Mouse (Mus musculus) CH12.LX (cell line): ENCODE data around the gene Dcdc2b. TPM values are rescaled to one million over a fixed set of nuclear protein-coding genes. Genes with fewer than 3 reads are reported as not detected.

Experiments used
- DNase-seq: peaks from one replicate; pipeline ENCODE4 v3.0.0-alpha.2; 2013; ENCODE audit errors: extremely low read depth
- H3K27ac ChIP-seq: 2 replicates; pipeline ENCODE4 v1.5.1; 2012; ENCODE audit warnings: low read depth, mild to moderate bottlenecking, control low read depth, moderate library complexity; ENCODE audit not compliant: insufficient read depth
- H3K27me3 ChIP-seq: replicated peaks from 2 replicates; pipeline ENCODE3; 2012; ENCODE audit warnings: inconsistent platforms
- H3K36me3 ChIP-seq, 2 experiments: replicated peaks in 1 of 2; 2 replicates each; pipeline versions ENCODE3 to v1.6.1; 2012; ENCODE audit warnings: inconsistent platforms in 1 of 2, low read length in 1 of 2, mild to moderate bottlenecking in 1 of 2, mixed read lengths in 1 of 2, moderate library complexity in 1 of 2; ENCODE audit not compliant: control insufficient read depth in 1 of 2, insufficient read depth in 1 of 2
- H3K4me1 ChIP-seq, 2 experiments: 2 replicates each; pipeline ENCODE4 v1.6.1; 2012; ENCODE audit warnings: inconsistent platforms in 1 of 2, moderate library complexity in 1 of 2; ENCODE audit not compliant: insufficient read depth in 2 of 2, control insufficient read depth in 1 of 2
- H3K4me2 ChIP-seq: 2 replicates; pipeline ENCODE4 v1.6.1; 2012; ENCODE audit warnings: low read depth, mild to moderate bottlenecking, control low read depth; ENCODE audit not compliant: poor library complexity, insufficient read depth, severe bottlenecking
- H3K4me3 ChIP-seq, 3 experiments: fragments of 150-350 bp in 1 of 3; sonication (generic) in 1 of 3; replicated peaks in 1 of 3; 2 replicates each; pipeline versions ENCODE3 to v1.5.1; 2011 to 2012; ENCODE audit warnings: low read depth in 2 of 3, low read length in 2 of 3, mild to moderate bottlenecking in 2 of 3, moderate library complexity in 2 of 3, control low read depth in 1 of 3, improper control_type of control experiment in 1 of 3, inconsistent platforms in 1 of 3, mixed read lengths in 1 of 3; ENCODE audit not compliant: poor library complexity in 1 of 3
- H3K79me2 ChIP-seq: replicated peaks from 2 replicates; pipeline ENCODE4 v1.6.1; 2012; ENCODE audit warnings: mild to moderate bottlenecking, moderate library complexity; ENCODE audit not compliant: control insufficient read depth, poor library complexity, insufficient read depth, severe bottlenecking; ENCODE audit errors: extremely low read depth
- H3K9ac ChIP-seq: 2 replicates; pipeline ENCODE4 v1.6.1; 2012; ENCODE audit warnings: low read depth, mild to moderate bottlenecking, control low read depth, moderate library complexity; ENCODE audit not compliant: insufficient read depth
- H3K9me3 ChIP-seq: replicated peaks from 2 replicates; pipeline ENCODE3; 2012; ENCODE audit warnings: low read length, inconsistent platforms, mixed read lengths
- BHLHE40 ChIP-seq: IDR thresholded peaks from 2 replicates; pipeline ENCODE4 v1.6.1; 2011; ENCODE audit warnings: mild to moderate bottlenecking, low read depth, low read length, improper control_type of control experiment
- CHD1 ChIP-seq: IDR thresholded peaks from 2 replicates; pipeline ENCODE4 v1.6.1; 2012; ENCODE audit warnings: low read depth, low read length, improper control_type of control experiment, inconsistent platforms
- CHD2 ChIP-seq: IDR thresholded peaks from 2 replicates; pipeline ENCODE4 v1.6.1; 2011; ENCODE audit warnings: low read length, improper control_type of control experiment
- ELF1 ChIP-seq: IDR thresholded peaks from 2 replicates; pipeline ENCODE4 v1.6.1; 2014; ENCODE audit warnings: low read depth, mild to moderate bottlenecking, inconsistent platforms, low read length, improper control_type of control experiment
- EP300 ChIP-seq: IDR thresholded peaks from 2 replicates; pipeline ENCODE4 v1.6.1; 2011; ENCODE audit warnings: low read length, improper control_type of control experiment
- ETS1 ChIP-seq: conservative IDR thresholded peaks from 2 replicates; pipeline ENCODE4 v1.6.1; 2012; ENCODE audit warnings: low read depth, mild to moderate bottlenecking, inconsistent platforms, low read length, improper control_type of control experiment, moderate library complexity
- JUN ChIP-seq: IDR thresholded peaks from 2 replicates; pipeline ENCODE4 v1.6.1; 2011; ENCODE audit warnings: low read depth, mild to moderate bottlenecking, low read length, improper control_type of control experiment, moderate library complexity; ENCODE audit not compliant: insufficient read depth
- JUND ChIP-seq: conservative IDR thresholded peaks from 2 replicates; pipeline ENCODE4 v1.6.1; 2011; ENCODE audit warnings: low read depth, low read length, improper control_type of control experiment
- KAT2A ChIP-seq: IDR thresholded peaks from 2 replicates; pipeline ENCODE4 v1.6.1; 2012; ENCODE audit warnings: low read length, improper control_type of control experiment, inconsistent platforms; ENCODE audit not compliant: insufficient replicate concordance
- MAZ ChIP-seq: IDR thresholded peaks from 2 replicates; pipeline ENCODE4 v1.6.1; 2012; ENCODE audit warnings: low read depth, mild to moderate bottlenecking, inconsistent platforms, low read length, improper control_type of control experiment, moderate library complexity
- MEF2A ChIP-seq: IDR thresholded peaks from 2 replicates; pipeline ENCODE4 v1.6.1; 2014; ENCODE audit warnings: low read depth, mild to moderate bottlenecking, inconsistent platforms, low read length, improper control_type of control experiment, borderline replicate concordance
- MXI1 ChIP-seq: IDR thresholded peaks from 2 replicates; pipeline ENCODE4 v1.6.1; 2011; ENCODE audit warnings: mild to moderate bottlenecking, low read depth, low read length, improper control_type of control experiment
- NRF1 ChIP-seq: IDR thresholded peaks from 2 replicates; pipeline ENCODE4 v1.6.1; 2014; ENCODE audit warnings: low read depth, mild to moderate bottlenecking, inconsistent platforms, low read length, improper control_type of control experiment, moderate library complexity
- POLR2A ChIP-seq: IDR thresholded peaks from 2 replicates; pipeline ENCODE4 v1.6.1; 2011; ENCODE audit warnings: low read depth, mild to moderate bottlenecking, improper control_type of control experiment, low read length
- POLR2AphosphoS2 ChIP-seq: IDR thresholded peaks from 2 replicates; pipeline ENCODE4 v1.6.1; 2011; ENCODE audit warnings: low read depth, low read length, improper control_type of control experiment
- RCOR1 ChIP-seq: conservative IDR thresholded peaks from 2 replicates; pipeline ENCODE4 v1.6.1; 2012; ENCODE audit warnings: low read depth, mild to moderate bottlenecking, inconsistent platforms, low read length, improper control_type of control experiment
- SIN3A ChIP-seq: IDR thresholded peaks from 2 replicates; pipeline ENCODE4 v1.6.1; 2012; ENCODE audit warnings: low read length, improper control_type of control experiment, inconsistent platforms
- SMC3 ChIP-seq: IDR thresholded peaks from 2 replicates; pipeline ENCODE4 v1.6.1; 2011; ENCODE audit warnings: low read depth, low read length, improper control_type of control experiment
- TBP ChIP-seq: conservative IDR thresholded peaks from 2 replicates; pipeline ENCODE4 v1.6.1; 2011; ENCODE audit warnings: low read depth, low read length, improper control_type of control experiment
- ZC3H11A ChIP-seq: IDR thresholded peaks from 2 replicates; pipeline ENCODE4 v1.6.1; 2012; ENCODE audit warnings: low read depth, mild to moderate bottlenecking, inconsistent platforms, low read length, improper control_type of control experiment
- ZKSCAN1 ChIP-seq: IDR thresholded peaks from 2 replicates; pipeline ENCODE4 v1.6.1; 2012; ENCODE audit warnings: low read depth, inconsistent platforms, low read length, improper control_type of control experiment, borderline replicate concordance
- dilution Hi-C: fragments of 300-500 bp; cut with MboI; formaldehyde crosslinking; loops from 2 replicates; pipeline ENCODE4 v1.14.3; 2020; ENCODE audit warnings: low sequenced_read_pairs; ENCODE audit not compliant: extremely low pct_unique_long_range_greater_than_20kb, extremely low pct_ligation_motif_present
- in situ Hi-C: fragments of 300-500 bp; cut with MboI; formaldehyde crosslinking; loops from 3 replicates; pipeline ENCODE4 v1.14.3; 2019; ENCODE audit warnings: low sequenced_read_pairs, low pct_ligation_motif_present, low pct_unique_long_range_greater_than_20kb, mixed read lengths
- polyA plus RNA-seq: library from polyadenylated mRNA; unstranded; fragments of >175 nt; gene quantifications from 2 replicates; pipeline ENCODE4 v1.2.1, GENCODE M21; 2012; ENCODE audit warnings: low read depth; ENCODE audit not compliant: insufficient read length
- total RNA-seq, 2 experiments: library from RNA; depleted of rRNA; stranded (reverse); fragments of 300-350 nt in 1 of 2; fragments of >200 nt in 1 of 2; gene quantifications; 2 replicates each; pipeline ENCODE4 v1.2.3; 2012 to 2014

The Dcdc2b gene
- total and polyA plus RNA-seq, 3 experiments: 0.66 to 1.6 TPM; not detected in 1

DNA sequence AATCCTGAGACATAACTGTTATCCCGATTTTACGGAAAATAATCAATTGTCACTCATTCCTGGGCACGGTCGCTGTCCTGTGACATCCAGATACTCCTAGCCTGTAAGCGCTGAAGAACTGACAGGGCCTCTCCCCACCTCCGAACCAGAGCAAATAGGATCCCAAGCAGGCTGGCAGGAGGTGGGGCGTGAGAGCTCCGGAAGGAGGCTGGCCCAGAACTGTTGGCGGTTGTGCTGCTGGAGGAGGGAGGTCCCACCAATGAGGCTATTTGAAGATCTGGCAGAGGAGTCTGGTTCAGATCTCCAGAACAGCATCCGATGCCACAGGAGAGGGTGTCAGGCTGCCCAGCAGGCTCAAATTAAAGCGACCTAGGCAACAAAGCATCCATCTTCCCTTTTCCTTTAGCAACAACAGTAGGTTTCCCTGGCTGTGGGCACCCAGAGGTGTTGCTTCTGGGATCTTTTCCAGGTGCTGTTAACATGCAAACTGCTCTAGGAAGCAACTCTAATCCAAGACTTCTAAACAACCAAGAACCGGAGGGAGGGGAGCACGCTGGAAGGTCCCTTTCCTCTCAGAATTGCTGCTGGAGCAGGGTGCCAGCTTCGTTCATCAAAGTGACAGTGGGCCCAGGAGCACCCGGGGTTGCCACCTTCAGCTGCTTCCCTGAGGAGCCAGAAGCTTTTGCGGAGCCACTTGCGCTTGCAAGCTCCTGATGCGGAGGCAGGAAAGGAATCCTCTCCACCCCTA, 10.4 kb upstream of the Dcdc2b start:
- H3K79me2 ChIP-seq: no peaks in the 10 kb centered on the region
- H3K4me2 ChIP-seq: peak overlapping the region; percentile 35; the same call in 1 of the 2 replicates
- H3K27me3 ChIP-seq: no peaks in the 10 kb centered on the region
- peak; percentile 93 for DNase-seq
- H3K4me3 ChIP-seq: peak overlapping the region; percentile 31 to 77 (median 54)
- dilution Hi-C loops (no loop called here), in situ Hi-C loops (loop anchor here (25.0 kb wide), 1 partner anchor 262 kb away; no protein-coding TSS in a partner anchor)
- TF ChIP-seq CHD2: no peak
- peak; percentile 39; the same call in 1 of the 2 replicates for TF ChIP-seq POLR2AphosphoS2
- TF ChIP-seq ETS1: 0 out of 2 replicates have a peak, but pooled peaks have one; percentile 6
- peak; percentile 28 for TF ChIP-seq POLR2A
- peak; percentile 62 for TF ChIP-seq ELF1
- 0 out of 2 replicates have a peak, but pooled peaks have one; percentile 1 for TF ChIP-seq SIN3A
- no peak for TF ChIP-seq NRF1
- H3K9ac ChIP-seq: 0 out of 2 replicates have a peak overlapping the region, but pooled peaks have one; percentile 46
- no peaks in the 10 kb centered on the region for H3K9me3 ChIP-seq
- peaks cover 35 to 55% of the 10 kb centered on the region in 2 experiments for H3K36me3 ChIP-seq
- H3K27ac ChIP-seq: peak overlapping the region; percentile 29
- peaks cover 11 to 63% of the 10 kb centered on the region in 2 experiments for H3K4me1 ChIP-seq

DNA sequence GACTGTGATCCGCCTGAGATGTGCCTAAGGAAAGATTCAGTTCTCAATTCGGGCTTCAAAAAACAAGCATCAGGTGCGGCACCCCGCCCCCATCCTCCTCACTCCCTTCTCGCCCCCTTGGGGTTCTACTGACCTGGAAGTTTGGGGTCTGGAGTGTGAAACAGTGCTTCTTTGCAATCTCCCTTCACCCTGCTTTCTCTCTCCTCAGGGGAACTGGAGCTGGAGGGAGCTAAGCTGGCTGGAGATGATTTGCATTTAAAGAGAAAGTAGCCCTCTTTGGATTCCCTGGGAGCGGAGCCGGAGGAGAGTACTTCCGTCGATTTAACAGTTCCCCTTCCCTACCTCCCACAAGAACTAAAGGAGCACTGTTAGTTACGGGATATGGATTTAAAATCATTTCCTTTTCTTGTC, 9.6 kb upstream of the Dcdc2b start, which contains the start of gene Ccdc28b:
Gene Ccdc28b (minus strand): TSS at position 267 of the 411 bp plus-strand sequence.
- Histone ChIP-seq H3K36me3 (peaks cover 27 to 47% of the 10 kb centered on the region in 2 experiments), H3K4me1 (peaks cover 11 to 63% of the 10 kb centered on the region in 2 experiments)
- dilution Hi-C loops: no loop called here

DNA sequence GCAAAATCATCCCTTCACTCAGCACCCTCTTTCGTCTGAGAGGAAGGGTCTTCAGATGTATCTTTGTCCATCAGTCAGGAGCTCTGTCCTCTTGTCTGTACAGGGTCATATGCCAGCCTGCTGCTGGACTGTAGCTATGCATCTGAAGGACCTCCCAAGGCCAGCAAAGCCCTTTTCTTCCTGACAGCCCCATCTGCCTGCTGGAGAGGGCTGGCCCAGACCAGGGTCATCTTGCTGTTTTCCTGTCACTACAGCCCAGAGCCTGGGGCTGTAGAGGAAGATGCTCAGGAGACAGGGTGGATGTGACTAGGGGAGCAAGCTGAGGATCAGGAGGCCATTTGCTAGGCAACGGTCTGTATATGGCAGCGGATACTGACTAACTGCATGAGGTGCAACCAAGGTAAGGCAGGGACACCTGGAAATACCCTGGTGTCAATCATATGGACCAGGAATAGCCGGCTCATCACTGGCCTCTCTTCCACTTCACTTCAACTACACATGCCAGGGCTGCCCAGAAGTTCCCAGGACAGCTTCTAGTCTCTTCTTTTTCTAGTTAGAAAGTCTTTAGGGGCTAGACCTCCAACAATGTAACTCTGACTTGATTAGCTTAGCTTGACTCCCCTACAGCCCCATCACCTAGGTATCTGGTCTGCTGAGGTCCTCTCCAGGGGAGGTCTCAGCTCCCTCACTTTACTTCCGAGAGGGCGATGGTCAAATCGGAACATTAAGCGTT, 8.9 kb upstream of the Dcdc2b start:
- H3K27ac ChIP-seq: no peak overlapping the region
- peak overlapping the region; percentile 10 for H3K4me2 ChIP-seq
- dilution Hi-C loops: no loop called here
- in situ Hi-C loops: loop anchor here (25.0 kb wide), 1 partner anchor 261 kb away; no protein-coding TSS in a partner anchor
- peaks cover 11 to 67% of the 10 kb centered on the region in 2 experiments for H3K4me1 ChIP-seq
- peak overlapping the region; percentile 46; the same call in 1 of the 2 replicates for H3K9ac ChIP-seq
- H3K9me3 ChIP-seq: no peaks in the 10 kb centered on the region
- DNase-seq: no peak
- no peaks in the 10 kb centered on the region for H3K27me3 ChIP-seq
- H3K4me3 ChIP-seq: peak overlapping the region in 2 of 3 experiments; percentile 54 to 77
- H3K36me3 ChIP-seq: peaks cover 20 to 40% of the 10 kb centered on the region in 2 experiments
- H3K79me2 ChIP-seq: no peaks in the 10 kb centered on the region
- no peak for TF ChIP-seq JUND
- no peak for TF ChIP-seq KAT2A
- TF ChIP-seq ELF1: no peak
- TF ChIP-seq ZKSCAN1: no peak
- no peak for TF ChIP-seq NRF1
- no peak for TF ChIP-seq POLR2A
- TF ChIP-seq EP300: no peak
- TF ChIP-seq CHD1: no peak
- TF ChIP-seq CHD2: no peak
- no peak for TF ChIP-seq TBP
- TF ChIP-seq MAZ: no peak
- TF ChIP-seq BHLHE40: no peak
- no peak for TF ChIP-seq JUN
- TF ChIP-seq MEF2A: no peak
- no peak for TF ChIP-seq RCOR1
- no peak for TF ChIP-seq ZC3H11A

More for the DNA sequence above, 9.6 kb upstream of the Dcdc2b start, which contains the start of gene Ccdc28b:
- peak within 1 kb of the TSS; percentile 31 to 77 (median 54) for H3K4me3 ChIP-seq
- TF ChIP-seq ELF1 (no peak), BHLHE40 (0 out of 2 replicates have a peak, but pooled peaks have one; percentile 10), SMC3 (no peak), MXI1 (0 out of 2 replicates have a peak, but pooled peaks have one; percentile 11)
- TF ChIP-seq, all 38 proteins: peak for 2
- DNase-seq: no peak
- Histone ChIP-seq H3K4me2 (peak within 1 kb of the TSS; percentile 35), H3K9me3 (no peaks in the 10 kb centered on the region), H3K27ac (peak within 1 kb of the TSS; percentile 29), H3K9ac (peak within 1 kb of the TSS; percentile 46; the same call in 1 of the 2 replicates), H3K27me3 (no peaks in the 10 kb centered on the region), H3K79me2 (no peaks in the 10 kb centered on the region)
- in situ Hi-C loops: loop anchor here (25.0 kb wide), 1 partner anchor 261 kb away; no protein-coding TSS in a partner anchor
